Mouse (Mus musculus): ENCODE measurements at regions not wholly inside any gene's neighbourhood (a gene's known extent, or its start where the extent isn't known, plus 50 kb on each side); places are given as distances from the start of the nearest gene placed in this dataset.

DNA sequence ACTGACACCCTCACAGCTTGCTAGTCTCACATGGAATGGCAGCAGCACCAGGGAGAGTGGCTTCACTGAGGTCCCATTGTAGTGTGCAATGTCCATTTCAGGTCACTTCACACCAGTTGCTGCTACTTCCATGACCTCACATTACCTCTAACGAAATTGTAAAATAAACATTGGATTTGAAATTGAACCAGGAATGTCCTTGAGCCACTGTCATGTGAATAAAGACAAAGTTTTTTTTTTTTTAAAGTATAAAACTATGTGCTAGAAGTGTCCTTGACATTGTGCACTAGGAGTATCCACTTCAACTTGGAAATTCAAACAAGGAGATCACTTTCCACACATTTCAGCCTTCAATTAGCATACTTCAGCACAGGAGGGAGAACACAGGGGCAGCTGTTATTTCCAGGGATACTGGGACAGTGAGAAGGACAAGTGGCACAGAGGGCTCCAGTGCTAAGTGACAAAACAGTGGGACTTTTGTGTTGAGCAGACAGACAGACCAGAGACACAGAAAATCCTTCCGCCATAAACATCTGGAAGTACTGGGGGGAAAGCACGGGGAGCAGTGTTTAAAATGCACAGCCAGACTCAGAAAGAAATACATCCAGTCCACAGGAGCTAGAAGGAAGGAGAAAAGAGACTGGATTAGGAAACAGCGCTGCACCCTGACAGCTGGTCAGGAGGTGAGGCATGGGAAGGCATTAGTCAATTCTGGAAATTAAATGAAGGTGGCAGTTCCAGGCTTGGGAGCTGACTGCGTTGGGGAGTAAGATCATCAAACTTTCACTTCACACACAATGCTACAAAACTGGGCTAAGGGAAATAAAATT is 49.9 kb upstream of the Prkd1 start:
- POLR2A ChIA-PET: no interaction called here
- CTCF ChIA-PET: interaction anchor here (1.3 kb wide), 1 partner anchor 383 kb away, joined by 5 read pairs; no protein-coding TSS in a partner anchor
- in situ Hi-C loops (cut with MboI; ENCODE audit: low pct_unique_long_range_greater_than_20kb): loop anchor here (10.0 kb wide), 1 partner anchor 384 kb away; no protein-coding TSS in a partner anchor
- no peak for TF ChIP-seq CTCF (IDR thresholded peaks at IDR 0.05)
- peaks cover 7% of the 10 kb centered on the region for H3K27me3 ChIP-seq
- DNase-seq (ENCODE audit: low read depth, low spot score) (no peak), ATAC-seq (no peak)
